Mouse (Mus musculus) cerebellum, adult 9-10 months (tissue): ENCODE measurements at regions not wholly inside any gene's neighbourhood (a gene's known extent, or its start where the extent isn't known, plus 50 kb on each side); places are given as distances from the start of the nearest gene placed in this dataset.

Experiments
- DNase-seq: peaks from one replicate; pipeline ENCODE4 v3.0.0; 2022

- DNase-seq = no peak
Measured at GRCm38 (mm10) chr11:40624126-40624778, 70.8 kb downstream of the Mat2b start.

- no peak for DNase-seq
Measured at GRCm38 (mm10) chr11:40620036-40620435, 75.0 kb downstream of the Mat2b start.

GRCm38 (mm10) chr11:40603008-40603407, 92.0 kb downstream of the Mat2b start:
- DNase-seq = no peak

- DNase-seq = peak; percentile 76
Measured at GRCm38 (mm10) chr11:40601572-40601909, 93.5 kb downstream of the Mat2b start.

GRCm38 (mm10) chr11:40600773-40601571, 94.0 kb downstream of the Mat2b start:
- peak; percentile 5 for DNase-seq

GRCm38 (mm10) chr11:40599956-40600772, 94.8 kb downstream of the Mat2b start:
- peak; percentile 8 for DNase-seq

- no peak for DNase-seq
Measured at GRCm38 (mm10) chr11:40596347-40596746, 98.7 kb downstream of the Mat2b start.

- no peak for DNase-seq
Measured at GRCm38 (mm10) chr11:40592056-40592455, 102.9 kb downstream of the Mat2b start.

GRCm38 (mm10) chr11:40573758-40574139, 121.3 kb downstream of the Mat2b start:
- no peak for DNase-seq

- no peak for DNase-seq
Measured at GRCm38 (mm10) chr11:40572953-40573757, 121.8 kb downstream of the Mat2b start.

- no peak for DNase-seq
Measured at GRCm38 (mm10) chr11:40562866-40563265, 132.1 kb downstream of the Mat2b start.

GRCm38 (mm10) chr11:40561983-40562382, 133.0 kb downstream of the Mat2b start:
- DNase-seq = no peak

- no peak for DNase-seq
Measured at GRCm38 (mm10) chr11:40561400-40561799, 133.6 kb downstream of the Mat2b start.

GRCm38 (mm10) chr11:40558486-40558885, 136.5 kb downstream of the Mat2b start:
- DNase-seq = no peak

GRCm38 (mm10) chr11:40554867-40555794, 139.9 kb downstream of the Mat2b start:
- no peak for DNase-seq

- no peak for DNase-seq
Measured at GRCm38 (mm10) chr11:40552054-40552453, 142.9 kb downstream of the Mat2b start.

GRCm38 (mm10) chr11:40546596-40546995, 148.4 kb downstream of the Mat2b start:
- no peak for DNase-seq

GRCm38 (mm10) chr11:40545537-40545936, 149.5 kb downstream of the Mat2b start:
- no peak for DNase-seq

- DNase-seq = no peak
Measured at GRCm38 (mm10) chr11:40540229-40540628, 154.8 kb downstream of the Mat2b start.

GRCm38 (mm10) chr11:40539776-40540175, 155.2 kb downstream of the Mat2b start:
- no peak for DNase-seq

- no peak for DNase-seq
Measured at GRCm38 (mm10) chr11:40536236-40536765, 158.7 kb downstream of the Mat2b start.
